Mouse (Mus musculus): ENCODE results near the gene Dlx5. TPM values are rescaled to one million over a fixed set of nuclear protein-coding genes. Genes with fewer than 3 reads are reported as not detected.

The Dlx5 gene
- total and polyA plus RNA-seq, 2 experiments from 2014 or later = 0.49 to 6.7 TPM

DNA sequence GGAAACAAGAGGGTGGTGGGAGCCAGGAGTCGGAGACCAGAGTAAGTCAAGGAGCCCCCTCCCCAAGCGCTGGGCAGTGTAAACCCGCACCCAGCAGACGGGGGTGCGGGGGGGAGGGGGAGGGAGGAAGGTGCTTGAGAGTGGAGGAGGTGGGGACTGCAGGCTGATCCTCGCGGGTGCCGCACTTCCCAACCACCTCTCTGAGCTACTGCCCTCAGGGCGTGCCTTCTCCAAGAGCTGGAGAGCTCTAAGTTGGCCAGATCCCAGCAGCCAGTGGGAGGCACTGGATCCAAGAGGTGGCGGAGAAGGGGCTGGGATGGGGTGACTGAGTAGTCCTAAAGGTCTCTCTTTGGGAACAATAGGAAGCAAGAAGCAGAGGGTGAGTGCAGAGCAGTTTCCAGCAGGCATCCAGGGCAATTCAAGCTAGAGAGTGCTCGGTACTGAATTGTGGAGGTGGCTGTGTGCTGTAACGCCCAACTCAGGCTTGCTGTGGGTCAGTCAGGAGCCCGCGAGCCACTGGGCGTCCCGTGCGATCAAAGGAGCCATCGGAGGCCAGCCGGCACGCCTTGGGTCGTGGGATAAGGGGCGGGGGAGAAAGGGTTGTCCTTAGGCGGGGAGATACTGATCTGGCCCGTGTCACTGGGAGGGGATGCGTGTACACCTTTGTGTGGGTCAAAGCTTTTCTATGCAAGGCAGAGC lies 7.7 kb downstream of the Dlx5 start:
- Histone ChIP-seq H3K27me3 (ENCODE audit: insufficient read depth, low read length) (peaks cover 84% of the 10 kb centered on the region), H3K27ac (ENCODE audit: low read depth, low read length) (no peak overlapping the region), H3K9ac (replicated peaks; ENCODE audit: low read length, poor library complexity, severe bottlenecking) (no peak overlapping the region), H3K4me2 (ENCODE audit: low read depth, low read length, poor library complexity, severe bottlenecking) (no peak overlapping the region), H3K4me1 (ENCODE audit: insufficient read depth, low read length) (no peaks in the 10 kb centered on the region), H3K9me3 (ENCODE audit: low read length) (no peaks in the 10 kb centered on the region), H3K4me3 (ENCODE audit: low read depth, low read length) (no peak overlapping the region), H3K36me3 (ENCODE audit: insufficient read depth, low read length) (no peaks in the 10 kb centered on the region)
- DNase-seq (ENCODE audit: low spot score) (no peak), ATAC-seq (ENCODE audit: low FRiP score) (peak; percentile 21)
- TF ChIP-seq CTCF (IDR thresholded peaks at IDR 0.05) = no peak
- WGBS = 1% methylated on average over 25 of the region's 25 CpGs

- no peak for ATAC-seq (ENCODE audit: low FRiP score)
- Histone ChIP-seq H3K27ac (ENCODE audit: low read depth, low read length) (no peak overlapping the region), H3K9me3 (ENCODE audit: low read length) (no peaks in the 10 kb centered on the region), H3K4me3 (ENCODE audit: low read depth, low read length) (no peak overlapping the region), H3K4me2 (ENCODE audit: low read depth, low read length, poor library complexity, severe bottlenecking) (no peak overlapping the region), H3K4me1 (ENCODE audit: insufficient read depth, low read length) (no peaks in the 10 kb centered on the region), H3K9ac (replicated peaks; ENCODE audit: low read length, poor library complexity, severe bottlenecking) (no peak overlapping the region), H3K27me3 (ENCODE audit: insufficient read depth, low read length) (peaks cover 77% of the 10 kb centered on the region), H3K36me3 (ENCODE audit: insufficient read depth, low read length) (no peaks in the 10 kb centered on the region)
- DNase-seq (ENCODE audit: low spot score) = no peak
- TF ChIP-seq CTCF (IDR thresholded peaks at IDR 0.05) = no peak
- under 1% methylated on average over 19 of the region's 19 CpGs for WGBS
Measured at GRCm38 (mm10) chr6:6873476-6874072, 8.3 kb downstream of the Dlx5 start.

GRCm38 (mm10) chr6:6872873-6873272 lies 9.0 kb downstream of the Dlx5 start:
- H3K4me3 ChIP-seq (ENCODE audit: low read depth, low read length) = no peak overlapping the region
- no peaks in the 10 kb centered on the region for H3K4me1 ChIP-seq (ENCODE audit: insufficient read depth, low read length)
- H3K27ac ChIP-seq (ENCODE audit: low read depth, low read length) = no peak overlapping the region
- H3K4me2 ChIP-seq (ENCODE audit: low read depth, low read length, poor library complexity, severe bottlenecking) = no peak overlapping the region
- no peak for TF ChIP-seq CTCF (IDR thresholded peaks at IDR 0.05)
- ATAC-seq (ENCODE audit: low FRiP score) = no peak
- no peaks in the 10 kb centered on the region for H3K36me3 ChIP-seq (ENCODE audit: insufficient read depth, low read length)
- H3K27me3 ChIP-seq (ENCODE audit: insufficient read depth, low read length) = peaks cover 76% of the 10 kb centered on the region
- WGBS = 1% methylated on average over 5 of the region's 5 CpGs
- H3K9me3 ChIP-seq (ENCODE audit: low read length) = no peaks in the 10 kb centered on the region
- no peak overlapping the region for H3K9ac ChIP-seq (replicated peaks; ENCODE audit: low read length, poor library complexity, severe bottlenecking)
- DNase-seq (ENCODE audit: low spot score) = no peak

- Histone ChIP-seq H3K36me3 (ENCODE audit: insufficient read depth, low read length) (no peaks in the 10 kb centered on the region), H3K27ac (ENCODE audit: low read depth, low read length) (no peak overlapping the region), H3K4me3 (ENCODE audit: low read depth, low read length) (no peak overlapping the region), H3K9me3 (ENCODE audit: low read length) (no peaks in the 10 kb centered on the region), H3K4me2 (ENCODE audit: low read depth, low read length, poor library complexity, severe bottlenecking) (no peak overlapping the region), H3K9ac (replicated peaks; ENCODE audit: low read length, poor library complexity, severe bottlenecking) (no peak overlapping the region), H3K27me3 (ENCODE audit: insufficient read depth, low read length) (peaks cover 78% of the 10 kb centered on the region), H3K4me1 (ENCODE audit: insufficient read depth, low read length) (no peaks in the 10 kb centered on the region)
- no peak for DNase-seq (ENCODE audit: low spot score)
- no peak for ATAC-seq (ENCODE audit: low FRiP score)
- WGBS = 4% methylated on average over 5 of the region's 5 CpGs
- TF ChIP-seq CTCF (IDR thresholded peaks at IDR 0.05) = no peak
Measured at GRCm38 (mm10) chr6:6871692-6872091, 10.2 kb downstream of the Dlx5 start.

DNA sequence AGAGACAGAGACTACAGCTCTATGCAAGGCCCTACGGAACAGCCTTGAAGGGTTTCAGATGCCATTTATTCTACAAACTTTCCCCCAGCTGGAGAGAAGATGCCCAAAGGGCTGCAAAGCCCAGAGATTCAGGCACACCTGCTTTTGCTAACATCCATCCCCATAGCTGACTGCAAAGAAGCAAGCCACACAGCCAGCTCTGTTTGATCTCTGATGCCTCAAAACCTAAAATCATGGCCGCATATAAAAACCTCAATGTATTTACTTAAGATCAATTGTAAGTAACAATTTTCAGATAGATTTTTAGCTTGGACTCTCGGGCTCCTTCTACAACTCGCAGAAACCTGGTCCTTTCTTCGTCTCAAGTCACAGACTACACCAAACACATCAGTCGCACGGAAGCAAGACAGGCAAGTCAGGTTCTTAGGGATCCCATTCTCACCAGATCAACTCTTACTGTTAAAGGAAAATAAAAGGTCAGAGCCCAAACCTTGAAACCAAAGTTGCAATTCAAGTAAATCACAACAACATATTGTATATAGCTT lies 10.9 kb downstream of the Dlx5 start:
- Histone ChIP-seq H3K27ac (ENCODE audit: low read depth, low read length) (no peak overlapping the region), H3K4me2 (ENCODE audit: low read depth, low read length, poor library complexity, severe bottlenecking) (no peak overlapping the region), H3K27me3 (ENCODE audit: insufficient read depth, low read length) (peaks cover 78% of the 10 kb centered on the region), H3K4me3 (ENCODE audit: low read depth, low read length) (no peak overlapping the region), H3K4me1 (ENCODE audit: insufficient read depth, low read length) (no peaks in the 10 kb centered on the region), H3K9ac (replicated peaks; ENCODE audit: low read length, poor library complexity, severe bottlenecking) (no peak overlapping the region), H3K36me3 (ENCODE audit: insufficient read depth, low read length) (no peaks in the 10 kb centered on the region), H3K9me3 (ENCODE audit: low read length) (no peaks in the 10 kb centered on the region)
- TF ChIP-seq CTCF (IDR thresholded peaks at IDR 0.05) = no peak
- WGBS = 2% methylated on average over 7 of the region's 7 CpGs
- ATAC-seq (ENCODE audit: low FRiP score) = no peak
- no peak for DNase-seq (ENCODE audit: low spot score)

All from midbrain, postnatal 0 days (tissue).